Mouse (Mus musculus): ENCODE data around the gene Kcnk4.

GRCm38 (mm10) chr19:6955424-6955823 is 21.1 kb upstream of the Kcnk4 start:
- TF ChIP-seq CTCF (IDR thresholded peaks at IDR 0.05; ENCODE audit: insufficient read depth, low read length), result no peak
- no peak for TF ChIP-seq POLR2A (IDR thresholded peaks at IDR 0.05; ENCODE audit: borderline replicate concordance, extremely low read depth, low read depth, low read length)

Data from lung, adult 2 months (tissue).